Mouse (Mus musculus) cerebellum, adult 2 months (tissue): ENCODE measurements at regions not wholly inside any gene's neighbourhood (a gene's known extent, or its start where the extent isn't known, plus 50 kb on each side); places are given as distances from the start of the nearest gene placed in this dataset.

Experiments used
- CTCF ChIP-seq: fragments of 200-500 bp; IDR thresholded peaks from 2 replicates; pipeline ENCODE4 v1.5.1; 2011; ENCODE audit warnings: low read depth, mild to moderate bottlenecking, control low read depth, low read length, moderate library complexity, borderline replicate concordance; ENCODE audit not compliant: insufficient read depth
- POLR2A ChIP-seq: fragments of 200-500 bp; IDR thresholded peaks from 2 replicates; pipeline ENCODE4 v1.6.1; 2011; ENCODE audit warnings: low read length, control low read depth, borderline replicate concordance; ENCODE audit not compliant: insufficient read depth

DNA sequence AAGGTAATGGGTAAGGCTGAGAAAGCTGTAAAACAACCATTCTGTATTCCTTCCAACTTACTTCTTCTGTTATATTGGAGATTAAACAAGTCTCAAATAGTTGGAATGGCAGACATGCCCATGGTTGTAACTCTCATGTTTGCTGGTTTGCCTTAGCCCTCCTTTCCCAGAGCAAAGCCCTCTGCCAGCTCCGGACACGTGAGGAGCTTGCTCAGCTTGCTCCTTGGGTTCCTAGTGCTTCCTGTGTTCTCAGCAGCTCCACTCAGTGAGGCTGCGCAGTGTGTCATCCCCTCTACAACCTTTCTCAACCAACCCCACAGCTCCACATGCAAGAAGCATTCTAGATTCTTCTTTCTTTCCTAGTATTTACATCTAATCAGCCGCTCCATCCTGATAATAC, 193.3 kb upstream of the Tmem45b start:
- no peak for TF ChIP-seq POLR2A
- TF ChIP-seq CTCF = no peak
